Mouse (Mus musculus) thymus, postnatal 14 days (tissue): ENCODE measurements around the gene Mrgprb3.

ENCODE experiments used
- DNase-seq: peaks from one replicate; pipeline ENCODE4 v3.0.0; 2021

Gene Mrgprb3

GRCm38 (mm10) chr7:48643711-48644110 lies at the start of gene Mrgprb3:
TSS of gene Mrgprb3 (minus strand) at chr7:48643811.
- DNase-seq, result no peak
